Mouse (Mus musculus) ES-Bruce4 (cell line): ENCODE results near the gene B230217C12Rik.

ENCODE experiments used
- CTCF ChIP-seq: IDR thresholded peaks from one replicate; pipeline ENCODE4 v1.8.1; 2011; ENCODE audit warnings: low read depth, low read length
- POLR2A ChIP-seq: IDR thresholded peaks from one replicate; pipeline ENCODE4 v1.8.1; 2011; ENCODE audit warnings: low read length; ENCODE audit not compliant: insufficient read depth

- TF ChIP-seq CTCF (peak; percentile 26), POLR2A (no peak)
Measured at GRCm38 (mm10) chr11:97840539-97840954, at the start of gene B230217C12Rik.
